Mouse (Mus musculus) embryonic facial prominence, embryonic 15.5 days (tissue): ENCODE measurements around the gene Rfx2. TPM values are rescaled to one million over a fixed set of nuclear protein-coding genes. Genes with fewer than 3 reads are reported as not detected.

ENCODE experiments used
- ATAC-seq: fragments of 200-750 bp; cut with Nextera tagmentation; 2 replicates; pipeline ENCODE4 v1.8.0; 2017; ENCODE audit warnings: low read depth, moderate TSS enrichment; ENCODE audit not compliant: insufficient number of reproducible peaks, low FRiP score, low TSS enrichment
- H3K27ac ChIP-seq: fragments of 300-500 bp; sonication (generic); replicated peaks from 2 replicates; pipeline ENCODE4 v1.5.1; 2015; ENCODE audit warnings: mild to moderate bottlenecking, inconsistent platforms
- H3K27me3 ChIP-seq: fragments of 300-500 bp; sonication (generic); 2 replicates; pipeline ENCODE4 v1.6.1; 2015; ENCODE audit warnings: inconsistent platforms
- H3K36me3 ChIP-seq: fragments of 300-500 bp; sonication (generic); 2 replicates; pipeline ENCODE4 v1.6.1; 2015; ENCODE audit warnings: mild to moderate bottlenecking, inconsistent platforms
- H3K4me1 ChIP-seq: fragments of 300-500 bp; sonication (generic); 2 replicates; pipeline ENCODE4 v1.6.1; 2015; ENCODE audit warnings: inconsistent platforms
- H3K4me2 ChIP-seq: fragments of 300-500 bp; sonication (generic); replicated peaks from 2 replicates; pipeline ENCODE4 v1.6.1; 2015; ENCODE audit warnings: mild to moderate bottlenecking, inconsistent platforms
- H3K4me3 ChIP-seq: fragments of 300-500 bp; sonication (generic); replicated peaks from 2 replicates; pipeline ENCODE4 v1.5.1; 2015; ENCODE audit warnings: mild to moderate bottlenecking, inconsistent platforms
- H3K9ac ChIP-seq: fragments of 300-500 bp; sonication (generic); 2 replicates; pipeline ENCODE4 v1.6.1; 2015; ENCODE audit warnings: inconsistent platforms
- H3K9me3 ChIP-seq: fragments of 300-500 bp; sonication (generic); replicated peaks from 2 replicates; pipeline ENCODE4 v1.6.1; 2016; ENCODE audit warnings: inconsistent platforms
- WGBS: fragments of 180-500 bp; shearing (Covaris S2); methylation state at CpG from one replicate; pipeline ENCODE4 v1.1.7; 2015; 5-methylcytosine and 5-hydroxymethylcytosine counted together
- polyA plus RNA-seq: library from polyadenylated mRNA; unstranded; fragments of >200 nt; fragmentation: Nextera tagmentation; extraction: Ambion mirVana; gene quantifications from 2 replicates; pipeline ENCODE4 v1.2.1, GENCODE M21; 2015

Gene Rfx2
- polyA plus RNA-seq, 1 experiment from 2014 or later = 9.9 TPM

DNA sequence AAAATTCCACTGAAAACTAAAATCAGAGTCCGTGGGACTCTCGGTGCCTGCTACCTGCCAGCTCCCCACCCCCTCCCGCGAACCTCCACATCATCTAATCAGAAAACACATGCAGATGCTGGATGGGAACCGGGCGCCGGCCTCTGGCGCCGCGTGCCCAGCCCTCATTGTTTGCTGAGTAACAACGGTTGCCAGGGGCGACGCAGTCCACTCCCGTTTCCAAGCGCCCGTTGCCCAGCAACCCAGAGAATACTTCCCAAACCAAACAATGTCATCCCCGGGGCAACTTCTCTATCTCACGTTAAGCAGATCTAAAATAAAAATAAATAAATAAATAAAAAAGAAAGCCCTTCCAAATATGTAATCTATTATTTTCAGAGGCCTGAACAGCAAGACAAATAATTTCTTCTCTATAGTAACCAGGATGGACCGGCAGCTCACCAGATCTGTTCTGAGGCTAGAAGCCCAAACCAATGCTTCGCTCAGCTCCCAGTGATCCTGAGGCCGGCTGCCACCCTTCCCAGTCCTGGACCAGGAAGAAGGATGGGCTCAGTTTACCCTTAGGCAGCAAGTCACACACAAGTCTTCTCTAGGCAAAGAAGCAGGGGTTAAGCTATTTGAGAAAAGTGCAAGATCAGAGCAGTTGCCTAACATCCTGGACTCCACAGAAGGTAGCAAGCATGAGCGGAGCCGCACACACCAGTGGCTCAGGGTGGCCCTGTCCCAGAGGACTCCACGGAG is 16.3 kb downstream of the Rfx2 start:
- 15% methylated on average over 24 of the region's 24 CpGs for WGBS
- no peak overlapping the region for H3K9ac ChIP-seq
- no peak overlapping the region for H3K4me3 ChIP-seq
- peaks cover 18% of the 10 kb centered on the region for H3K4me1 ChIP-seq
- H3K27me3 ChIP-seq = no peaks in the 10 kb centered on the region
- no peak overlapping the region for H3K27ac ChIP-seq
- no peak overlapping the region for H3K4me2 ChIP-seq
- no peaks in the 10 kb centered on the region for H3K36me3 ChIP-seq
- ATAC-seq = peak; percentile 30; the same call in 1 of the 2 replicates
- H3K9me3 ChIP-seq = no peaks in the 10 kb centered on the region

DNA sequence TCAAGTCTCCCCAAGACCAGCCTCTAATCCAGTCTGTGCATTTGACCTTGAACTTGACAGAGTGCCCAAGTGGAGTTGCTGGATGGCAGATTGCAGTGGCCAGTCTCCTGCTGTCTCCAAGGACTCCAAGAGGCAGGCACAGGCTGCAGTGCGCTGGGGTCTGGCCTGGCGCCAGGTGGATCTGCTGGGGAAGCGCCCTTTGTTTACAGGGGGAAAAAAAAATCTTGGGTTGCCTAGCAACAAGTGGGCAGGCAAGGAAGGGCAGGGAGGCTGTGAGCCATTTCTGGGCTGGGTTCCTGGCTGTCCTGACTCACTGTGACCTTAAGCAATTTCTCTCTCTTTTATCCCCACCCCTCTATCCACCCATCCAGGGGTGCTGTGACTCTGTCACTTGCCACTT is 20.6 kb downstream of the Rfx2 start:
- peak; percentile 45; the same call in 1 of the 2 replicates for ATAC-seq
- Histone ChIP-seq H3K9ac (no peak overlapping the region), H3K27ac (0 out of 2 replicates have a peak overlapping the region, but pooled peaks have one; percentile 40)

DNA sequence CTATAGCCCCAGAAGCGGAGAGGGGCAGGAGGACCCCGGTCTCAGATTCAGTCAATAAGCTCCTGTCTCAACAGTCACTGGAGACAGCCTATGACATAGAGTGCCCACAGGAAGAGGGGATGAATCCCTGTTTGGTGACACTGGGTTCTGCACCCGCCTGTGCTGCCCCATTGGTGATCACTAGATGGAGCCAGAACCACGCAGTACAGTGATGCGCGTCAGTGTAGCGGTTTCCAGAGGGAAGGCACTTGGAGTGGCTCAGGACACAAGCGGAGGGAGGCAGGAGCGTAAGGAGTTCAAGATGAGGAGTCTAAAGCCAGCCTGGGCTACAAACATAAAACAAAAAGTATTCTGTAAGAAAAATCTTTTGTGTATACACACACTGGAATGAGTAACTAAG is 22.3 kb downstream of the Rfx2 start:
- H3K4me1 ChIP-seq = peaks cover 11% of the 10 kb centered on the region
- ATAC-seq = peak; percentile 67; the same call in 1 of the 2 replicates
- H3K4me2 ChIP-seq = no peak overlapping the region
- WGBS = 9% methylated on average over 9 of the region's 9 CpGs
- H3K9ac ChIP-seq = no peak overlapping the region
- H3K27ac ChIP-seq = no peak overlapping the region
- H3K27me3 ChIP-seq = no peaks in the 10 kb centered on the region
- no peaks in the 10 kb centered on the region for H3K36me3 ChIP-seq
- no peak overlapping the region for H3K4me3 ChIP-seq
- no peaks in the 10 kb centered on the region for H3K9me3 ChIP-seq

More for the DNA sequence above, 20.6 kb downstream of the Rfx2 start:
- H3K27me3 ChIP-seq = no peaks in the 10 kb centered on the region
- H3K36me3 ChIP-seq = no peaks in the 10 kb centered on the region
- H3K9me3 ChIP-seq = no peaks in the 10 kb centered on the region
- H3K4me2 ChIP-seq = no peak overlapping the region
- H3K4me1 ChIP-seq = peaks cover 18% of the 10 kb centered on the region
- no peak overlapping the region for H3K4me3 ChIP-seq
- WGBS = 1% methylated on average over 3 of the region's 3 CpGs

DNA sequence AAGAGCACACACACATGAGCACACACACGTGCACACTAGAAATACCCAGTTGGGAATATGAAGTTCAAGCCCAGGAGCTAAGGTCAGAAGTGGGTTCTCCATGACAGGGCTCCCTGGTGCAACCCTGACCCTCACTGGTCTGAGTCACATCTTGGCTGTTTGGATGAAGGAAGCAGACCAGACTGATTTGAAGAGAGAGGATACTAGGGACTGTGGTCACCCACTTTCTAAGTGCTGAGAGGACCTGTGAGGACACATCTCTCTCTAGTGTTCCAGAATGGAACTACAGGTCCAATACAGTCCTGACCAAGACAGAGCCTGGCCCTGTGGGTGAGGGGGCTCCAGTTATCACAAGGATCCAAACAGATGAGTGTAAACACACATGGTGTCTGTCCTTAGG is 25.0 kb downstream of the Rfx2 start:
- H3K27me3 ChIP-seq = no peaks in the 10 kb centered on the region
- H3K4me2 ChIP-seq = no peak overlapping the region
- peaks cover 4% of the 10 kb centered on the region; the same call in 1 of the 2 replicates for H3K36me3 ChIP-seq
- no peak overlapping the region for H3K4me3 ChIP-seq
- ATAC-seq = no peak
- H3K9ac ChIP-seq = no peak overlapping the region
- H3K9me3 ChIP-seq = no peaks in the 10 kb centered on the region
- peaks cover 10% of the 10 kb centered on the region for H3K4me1 ChIP-seq
- no peak overlapping the region for H3K27ac ChIP-seq
- WGBS = 79% methylated on average over 1 of the region's 1 CpGs

DNA sequence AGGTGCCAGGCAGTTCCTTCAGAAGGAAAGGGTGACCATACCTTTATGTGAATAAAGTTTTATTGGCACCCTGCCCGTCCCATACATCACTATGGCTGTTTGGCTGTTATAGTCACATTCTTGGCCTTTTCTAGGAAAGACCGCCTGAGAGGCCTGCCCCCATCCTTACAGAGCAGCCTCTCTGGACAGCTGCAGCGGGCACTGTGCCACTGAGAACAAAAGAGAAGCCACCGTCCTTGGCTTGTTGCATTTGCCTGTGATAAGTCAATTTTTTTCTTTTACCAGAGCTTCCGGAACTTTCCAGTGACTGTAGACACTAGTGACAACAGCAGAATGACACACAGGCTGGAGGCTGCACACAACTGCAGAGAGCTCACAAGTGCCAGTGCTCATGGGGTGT is 25.9 kb downstream of the Rfx2 start:
- no peak overlapping the region for H3K9ac ChIP-seq
- no peak overlapping the region for H3K4me3 ChIP-seq
- H3K4me2 ChIP-seq = no peak overlapping the region
- H3K9me3 ChIP-seq = no peaks in the 10 kb centered on the region
- peaks cover 2% of the 10 kb centered on the region for H3K4me1 ChIP-seq
- ATAC-seq = no peak
- no peak overlapping the region for H3K27ac ChIP-seq
- peaks cover 4% of the 10 kb centered on the region; the same call in 1 of the 2 replicates for H3K36me3 ChIP-seq
- WGBS = 79% methylated on average over 5 of the region's 5 CpGs
- no peaks in the 10 kb centered on the region for H3K27me3 ChIP-seq

DNA sequence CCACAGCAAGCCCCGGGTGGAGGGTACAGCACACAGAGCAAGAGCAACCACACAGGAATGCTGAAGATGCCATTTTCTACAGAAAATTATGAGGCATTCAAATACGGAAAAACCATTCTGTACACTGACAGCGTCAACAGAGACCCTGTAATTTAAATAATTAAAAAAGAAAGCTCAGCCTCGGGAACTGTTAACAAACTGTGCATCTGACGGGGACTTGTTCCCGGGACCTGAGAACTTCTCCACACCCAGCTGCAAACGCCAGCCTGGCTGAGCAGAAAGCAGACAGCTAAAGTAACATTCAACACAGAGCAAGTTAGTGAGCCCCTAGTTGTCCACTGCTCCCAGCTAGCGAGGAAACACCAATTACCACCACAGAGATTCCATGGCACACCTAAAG is 28.7 kb downstream of the Rfx2 start:
- H3K9ac ChIP-seq = no peak overlapping the region
- H3K4me2 ChIP-seq = no peak overlapping the region
- ATAC-seq = no peak
- no peaks in the 10 kb centered on the region for H3K9me3 ChIP-seq
- H3K27me3 ChIP-seq = no peaks in the 10 kb centered on the region
- peaks cover 4% of the 10 kb centered on the region; the same call in 1 of the 2 replicates for H3K36me3 ChIP-seq
- no peak overlapping the region for H3K27ac ChIP-seq
- H3K4me1 ChIP-seq = no peaks in the 10 kb centered on the region
- no peak overlapping the region for H3K4me3 ChIP-seq
- 60% methylated on average over 8 of the region's 8 CpGs for WGBS

- Histone ChIP-seq H3K36me3 (peaks cover 4% of the 10 kb centered on the region; the same call in 1 of the 2 replicates), H3K9me3 (no peaks in the 10 kb centered on the region), H3K4me2 (no peak overlapping the region), H3K9ac (no peak overlapping the region), H3K4me3 (no peak overlapping the region), H3K27me3 (no peaks in the 10 kb centered on the region), H3K4me1 (no peaks in the 10 kb centered on the region), H3K27ac (no peak overlapping the region)
- ATAC-seq = no peak
- WGBS = 76% methylated on average over 3 of the region's 3 CpGs
These were observed 31.5 kb downstream of the Rfx2 start for GRCm38 (mm10) chr17:56799276-56799675.

- Histone ChIP-seq H3K4me1 (no peaks in the 10 kb centered on the region), H3K27me3 (no peaks in the 10 kb centered on the region), H3K4me3 (no peak overlapping the region), H3K27ac (no peak overlapping the region), H3K36me3 (no peaks in the 10 kb centered on the region), H3K4me2 (no peak overlapping the region), H3K9me3 (no peaks in the 10 kb centered on the region), H3K9ac (no peak overlapping the region)
- no peak for ATAC-seq
- 64% methylated on average over 6 of the region's 6 CpGs for WGBS
These were observed 37.0 kb downstream of the Rfx2 start for GRCm38 (mm10) chr17:56793614-56794319.

DNA sequence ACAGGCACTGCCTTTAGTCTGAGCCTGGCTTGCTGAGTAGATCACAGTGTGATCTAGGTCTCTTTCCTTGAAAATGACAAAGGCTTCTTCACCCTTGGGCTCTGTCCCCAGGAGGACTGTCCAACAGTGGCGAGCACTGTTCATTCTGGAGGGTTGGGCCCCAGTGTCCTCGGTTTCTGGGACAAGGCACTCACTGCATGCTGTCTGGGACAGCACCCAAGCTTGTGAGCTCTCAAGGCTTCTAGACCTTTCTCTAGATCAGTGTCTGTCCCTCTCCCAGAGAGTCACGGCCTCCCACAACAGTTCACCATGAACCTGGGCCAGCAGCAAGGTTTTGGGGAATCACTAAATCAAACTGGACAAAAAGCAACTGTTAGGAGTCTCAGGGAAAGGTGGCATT is 38.2 kb downstream of the Rfx2 start:
- no peak overlapping the region for H3K9ac ChIP-seq
- H3K4me3 ChIP-seq = no peak overlapping the region
- ATAC-seq = no peak
- no peak overlapping the region for H3K27ac ChIP-seq
- no peaks in the 10 kb centered on the region for H3K27me3 ChIP-seq
- no peaks in the 10 kb centered on the region for H3K9me3 ChIP-seq
- no peaks in the 10 kb centered on the region for H3K36me3 ChIP-seq
- H3K4me2 ChIP-seq = no peak overlapping the region
- no peaks in the 10 kb centered on the region for H3K4me1 ChIP-seq
- 82% methylated on average over 3 of the region's 3 CpGs for WGBS

DNA sequence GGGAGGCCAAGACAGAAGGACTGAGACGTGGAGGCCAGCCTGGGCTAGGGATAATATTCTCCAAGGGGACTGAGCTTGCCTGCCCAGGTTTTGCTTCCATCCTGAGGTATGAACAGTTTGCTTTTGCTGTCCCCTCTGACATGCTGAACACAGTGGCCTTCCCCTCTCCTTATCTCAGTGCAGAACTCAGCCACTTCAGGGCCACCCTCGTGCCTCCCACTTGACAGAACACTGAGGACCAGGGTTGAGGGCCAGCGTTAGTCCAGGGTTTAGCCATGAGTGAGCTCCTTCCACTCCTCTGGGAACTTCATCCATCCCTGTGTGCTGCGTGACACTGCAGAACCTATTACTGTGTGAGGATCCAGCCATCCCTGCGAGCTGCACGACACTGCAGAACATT is 41.5 kb downstream of the Rfx2 start:
- Histone ChIP-seq H3K9me3 (no peaks in the 10 kb centered on the region), H3K4me1 (no peaks in the 10 kb centered on the region), H3K9ac (no peak overlapping the region), H3K36me3 (no peaks in the 10 kb centered on the region), H3K4me3 (no peak overlapping the region), H3K27me3 (no peaks in the 10 kb centered on the region), H3K4me2 (no peak overlapping the region), H3K27ac (no peak overlapping the region)
- WGBS = 85% methylated on average over 6 of the region's 6 CpGs
- ATAC-seq = no peak

DNA sequence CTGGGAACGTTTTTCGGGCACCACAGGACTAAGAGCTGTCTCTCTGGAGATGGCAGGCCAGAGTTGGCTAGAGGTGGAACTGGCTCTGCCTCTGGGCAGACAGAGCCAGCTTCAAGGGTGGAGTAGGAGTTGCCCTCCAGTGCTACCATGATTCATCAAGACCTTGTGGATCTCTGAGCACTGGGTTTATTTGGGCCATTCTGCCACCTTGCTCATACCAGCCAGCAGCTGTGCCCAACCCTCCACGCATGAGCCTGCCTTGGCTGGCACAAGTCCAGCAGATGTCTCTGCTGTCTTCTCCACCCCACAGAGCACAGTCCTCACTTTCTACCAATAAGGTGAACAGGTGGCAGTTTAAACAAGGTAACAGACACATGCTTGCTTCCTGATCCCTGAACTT is 41.9 kb downstream of the Rfx2 start:
- Histone ChIP-seq H3K9me3 (no peaks in the 10 kb centered on the region), H3K36me3 (no peaks in the 10 kb centered on the region), H3K4me3 (no peak overlapping the region), H3K9ac (no peak overlapping the region), H3K4me2 (no peak overlapping the region), H3K4me1 (no peaks in the 10 kb centered on the region), H3K27me3 (no peaks in the 10 kb centered on the region), H3K27ac (no peak overlapping the region)
- ATAC-seq = no peak
- WGBS = 61% methylated on average over 3 of the region's 3 CpGs
